In the genomic region with DNA sequence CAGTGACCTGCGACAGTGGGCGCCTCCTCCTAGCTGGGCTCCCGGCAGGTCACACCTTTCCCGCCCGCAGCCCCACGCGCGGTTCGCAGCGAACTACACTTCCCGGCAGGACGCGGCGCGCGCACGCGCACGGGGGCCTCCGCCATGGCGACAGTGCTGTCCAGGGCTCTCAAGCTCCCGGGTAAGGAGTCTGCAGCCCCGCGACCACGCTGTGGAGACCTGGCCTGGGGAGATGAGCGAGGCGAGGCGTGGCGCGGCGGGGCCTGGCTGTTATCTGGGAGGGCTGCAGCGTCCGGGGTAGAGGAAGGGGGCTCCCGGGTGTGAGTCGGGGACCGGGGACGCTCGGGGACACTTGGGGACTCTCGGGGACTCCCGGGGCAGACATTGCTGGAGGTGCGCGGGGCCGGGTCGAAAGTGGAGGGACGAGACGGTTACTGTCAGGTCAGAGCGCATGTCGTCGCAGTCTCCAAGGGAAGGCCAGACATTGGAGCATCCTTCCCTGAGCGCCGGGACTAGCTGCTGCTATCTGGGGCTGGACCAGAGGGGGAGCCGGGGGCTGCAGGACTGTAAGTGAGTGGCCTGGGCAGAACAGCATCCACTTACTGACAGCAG, we compare ENCODE assay signal across 8 mouse cellular contexts. TPM values are rescaled to one million over a fixed set of nuclear protein-coding genes. Genes with fewer than 3 reads are reported as not detected.
DNase-seq lines count a peak whose midpoint lies in the region; ATAC-seq and TF ChIP-seq lines count a peak whose summit lies in the region.

A gene (plus strand): TSS at position 57 of the 612 bp plus-strand sequence.
A gene (minus strand): TSS at position 102 of the 612 bp plus-strand sequence.

- WGBS in embryonic facial prominence, embryonic 13.5 days = under 1% methylated on average over 52 of the region's 52 CpGs
- WGBS in kidney, adult 2 months = 1% methylated on average over 52 of the region's 52 CpGs
- under 1% methylated on average over 52 of the region's 52 CpGs for WGBS in limb, embryonic 12.5 days
- WGBS in midbrain, embryonic 14.5 days = under 1% methylated on average over 52 of the region's 52 CpGs
- WGBS in spleen, adult 2 months = 2% methylated on average over 52 of the region's 52 CpGs

- no peak; the same call in 1 of the 2 replicates for ATAC-seq in monocyte, adult 5-6 weeks (replicated peaks; ENCODE audit: insufficient number of reproducible peaks, low FRiP score, low TSS enrichment, poor library complexity, severe bottlenecking)
- peak; percentile 76 for ATAC-seq in embryonic facial prominence, embryonic 13.5 days (ENCODE audit: insufficient number of reproducible peaks, insufficient read depth, low FRiP score, low TSS enrichment, low read depth)
- peak; percentile 86 for ATAC-seq in limb, embryonic 12.5 days (ENCODE audit: insufficient number of reproducible peaks, insufficient read depth, low FRiP score, low TSS enrichment, low read depth)
- ATAC-seq in midbrain, embryonic 14.5 days (ENCODE audit: low FRiP score, low TSS enrichment) = peak; percentile 91

- peak within 1 kb of the TSS; percentile 84 for H3K4me3 ChIP-seq in embryonic facial prominence, embryonic 13.5 days
- peak within 1 kb of the TSS; percentile 92 for H3K4me3 ChIP-seq in kidney, adult 2 months (ENCODE audit: insufficient read depth, low read depth, low read length)
- peak within 1 kb of the TSS; percentile 86 for H3K4me3 ChIP-seq in limb, embryonic 12.5 days (replicated peaks)
- peak within 1 kb of the TSS; percentile 89 for H3K4me3 ChIP-seq in midbrain, embryonic 14.5 days (replicated peaks; ENCODE audit: low read depth, low read length)
- peak within 1 kb of the TSS; percentile 98 for H3K4me3 ChIP-seq in spleen, adult 2 months (ENCODE audit: extremely low read depth, insufficient read depth, insufficient read length)

- no peaks in the 10 kb centered on the region for H3K27me3 ChIP-seq in embryonic facial prominence, embryonic 13.5 days
- no peaks in the 10 kb centered on the region for H3K27me3 ChIP-seq in kidney, adult 2 months (replicated peaks; ENCODE audit: control insufficient read depth, insufficient read depth, low read length)
- no peaks in the 10 kb centered on the region for H3K27me3 ChIP-seq in limb, embryonic 12.5 days
- no peaks in the 10 kb centered on the region for H3K27me3 ChIP-seq in midbrain, embryonic 14.5 days (ENCODE audit: control insufficient read depth, insufficient read depth, low read length)
- no peaks in the 10 kb centered on the region for H3K27me3 ChIP-seq in spleen, adult 2 months (ENCODE audit: control insufficient read depth, insufficient read depth, low read length)

- H3K4me2 ChIP-seq in embryonic facial prominence, embryonic 13.5 days = peak within 1 kb of the TSS; percentile 88
- peak within 1 kb of the TSS; percentile 86 for H3K4me2 ChIP-seq in limb, embryonic 12.5 days
- H3K4me2 ChIP-seq in midbrain, embryonic 14.5 days (ENCODE audit: low read length) = peak within 1 kb of the TSS; percentile 89

- peak within 1 kb of the TSS; percentile 86 for H3K9ac ChIP-seq in embryonic facial prominence, embryonic 13.5 days
- peak within 1 kb of the TSS; percentile 78 for H3K9ac ChIP-seq in limb, embryonic 12.5 days (replicated peaks)
- peak within 1 kb of the TSS; percentile 89 for H3K9ac ChIP-seq in midbrain, embryonic 14.5 days (replicated peaks; ENCODE audit: low read length)

- no peak for TF ChIP-seq POLR2A in kidney, adult 2 months (IDR thresholded peaks at IDR 0.05; ENCODE audit: low read depth, low read length)
- TF ChIP-seq POLR2A in spleen, adult 2 months (IDR thresholded peaks at IDR 0.05; ENCODE audit: low read depth, low read length) = no peak

- DNase-seq in monocyte, adult 2 months (ENCODE audit: low read depth in 1 of 2, low spot score in 2 of 2) = peak; percentile 16 to 49
- DNase-seq in heart, adult 18-20 months = peak; percentile 85 to 89
- DNase-seq in kidney, adult 2 months = peak; percentile 88
- peak; percentile 94 for DNase-seq in midbrain, embryonic 14.5 days
- DNase-seq in spleen, adult 2 months (ENCODE audit: low read depth in 1 of 2, low spot score in 2 of 2) = peak; percentile 18 to 79

- H3K9me3 ChIP-seq in embryonic facial prominence, embryonic 13.5 days = no peaks in the 10 kb centered on the region
- H3K9me3 ChIP-seq in limb, embryonic 12.5 days = no peaks in the 10 kb centered on the region
- no peaks in the 10 kb centered on the region for H3K9me3 ChIP-seq in midbrain, embryonic 14.5 days (ENCODE audit: control insufficient read depth, low read length)

- H3K4me1 ChIP-seq in embryonic facial prominence, embryonic 13.5 days = peaks cover 14% of the 10 kb centered on the region
- no peaks in the 10 kb centered on the region for H3K4me1 ChIP-seq in kidney, adult 2 months (ENCODE audit: control insufficient read depth, insufficient read depth, low read length)
- H3K4me1 ChIP-seq in limb, embryonic 12.5 days (replicated peaks) = peaks cover 11% of the 10 kb centered on the region
- H3K4me1 ChIP-seq in midbrain, embryonic 14.5 days (ENCODE audit: control insufficient read depth, insufficient read depth, low read length) = peaks cover 12% of the 10 kb centered on the region; the same call in 1 of the 2 replicates
- H3K4me1 ChIP-seq in spleen, adult 2 months (ENCODE audit: control insufficient read depth, insufficient read depth, insufficient read length) = peaks cover 6% of the 10 kb centered on the region

- H3K36me3 ChIP-seq in embryonic facial prominence, embryonic 13.5 days = no peaks in the 10 kb centered on the region
- H3K36me3 ChIP-seq in kidney, adult 2 months (ENCODE audit: control insufficient read depth, insufficient read depth, low read length) = no peaks in the 10 kb centered on the region
- H3K36me3 ChIP-seq in limb, embryonic 12.5 days = no peaks in the 10 kb centered on the region
- H3K36me3 ChIP-seq in midbrain, embryonic 14.5 days (ENCODE audit: control insufficient read depth, insufficient read depth, low read length) = no peaks in the 10 kb centered on the region
- H3K36me3 ChIP-seq in spleen, adult 2 months (ENCODE audit: control insufficient read depth, insufficient read depth, low read length) = no peaks in the 10 kb centered on the region

- no peak for TF ChIP-seq CTCF in kidney, adult 2 months (conservative IDR thresholded peaks at IDR 0.05; ENCODE audit: insufficient read depth, insufficient read length, low read depth, low read length)
- no peak for TF ChIP-seq CTCF in spleen, adult 2 months (IDR thresholded peaks at IDR 0.05; ENCODE audit: extremely low read depth, insufficient read depth, insufficient read length, insufficient replicate concordance)

- H3K27ac ChIP-seq in embryonic facial prominence, embryonic 13.5 days = no peak within 1 kb of the TSS
- peak within 1 kb of the TSS; percentile 41 for H3K27ac ChIP-seq in kidney, adult 2 months (ENCODE audit: insufficient read depth, low read depth, low read length)
- 0 out of 2 replicates have a peak within 1 kb of the TSS, but pooled peaks have one; percentile 57 for H3K27ac ChIP-seq in limb, embryonic 12.5 days
- peak within 1 kb of the TSS; percentile 88 for H3K27ac ChIP-seq in midbrain, embryonic 14.5 days (replicated peaks; ENCODE audit: low read depth, low read length)
- H3K27ac ChIP-seq in spleen, adult 2 months (ENCODE audit: insufficient read depth, low read length) = peak within 1 kb of the TSS; percentile 37; the same call in 1 of the 2 replicates

RNA-seq across cellular contexts. Expression of the first gene that starts in this region (rescaled TPM):
- total RNA-seq in monocyte, adult 5-6 weeks (2017) = 0.86 to 3.1 TPM (median 1.3 TPM) in 3 replicates
- 23.4 and 27.5 TPM in 2 replicates for polyA plus RNA-seq in embryonic facial prominence, embryonic 13.5 days (2015; fragmentation: Nextera tagmentation; extraction: Ambion mirVana)
- total RNA-seq in heart, adult 18-20 months (2021) = 1 to 10 TPM; 7.7 to 9.0 TPM
- 14.2 and 15.6 TPM in 2 replicates for polyA plus RNA-seq in kidney, adult 2 months (2012; rRNA removed)
- 26.9 and 27.6 TPM in 2 replicates for polyA plus RNA-seq in limb, embryonic 12.5 days (2016; fragmentation: Nextera tagmentation; extraction: Ambion mirVana)
- 122 and 133 TPM in 2 replicates for polyA plus RNA-seq in midbrain, embryonic 14.5 days (2014; fragmentation: Nextera tagmentation; extraction: Ambion mirVana)
- polyA plus RNA-seq in spleen, adult 2 months (2012; rRNA removed) = 13.5 and 16.3 TPM in 2 replicates

RNA-seq across cellular contexts. Expression of the second gene that starts in this region (rescaled TPM):
- 1.1 to 4.2 TPM (median 1.6 TPM) in 3 replicates for total RNA-seq in monocyte, adult 5-6 weeks (2017)
- polyA plus RNA-seq in embryonic facial prominence, embryonic 13.5 days (2015; fragmentation: Nextera tagmentation; extraction: Ambion mirVana) = 7.5 TPM in 2 replicates
- 10 to 100 TPM; 64.7 to 68.9 TPM for total RNA-seq in heart, adult 18-20 months (2021)
- 71.1 and 82.9 TPM in 2 replicates for polyA plus RNA-seq in kidney, adult 2 months (2012; rRNA removed)
- polyA plus RNA-seq in limb, embryonic 12.5 days (2016; fragmentation: Nextera tagmentation; extraction: Ambion mirVana) = 5.1 and 8.4 TPM in 2 replicates
- 3.5 and 8.0 TPM in 2 replicates for polyA plus RNA-seq in midbrain, embryonic 14.5 days (2014; fragmentation: Nextera tagmentation; extraction: Ambion mirVana)
- polyA plus RNA-seq in spleen, adult 2 months (2012; rRNA removed) = 52.5 and 53.8 TPM in 2 replicates

Comparison
In these comparisons a context has a peak if more than half of its experiments do, and no peak if none do; other contexts are left out.
1. RNA of the second gene that starts in this region (total RNA-seq): 64.7 to 68.9 TPM in heart, adult 18-20 months; 1.1 to 4.2 TPM in monocyte, adult 5-6 weeks; every median in the first group is over 10 times any median in the second.
2. DNase-seq: peak in every context shown above with its lines; median percentile 94 in midbrain, embryonic 14.5 days; 88 in kidney, adult 2 months; 87 in heart, adult 18-20 months; 48 in spleen, adult 2 months; 32 in monocyte, adult 2 months.
3. Peak in every context shown above with its lines, with median percentiles within 50 percentile points of each other: H3K4me2 ChIP-seq, H3K4me3 ChIP-seq and H3K9ac ChIP-seq.